Mouse (Mus musculus): ENCODE measurements at regions not wholly inside any gene's neighbourhood (a gene's known extent, or its start where the extent isn't known, plus 50 kb on each side); places are given as distances from the start of the nearest gene placed in this dataset.

- Histone ChIP-seq H3K4me1 (replicated peaks; ENCODE audit: control insufficient read depth, insufficient read depth, low read length) (peaks cover 9% of the 10 kb centered on the region; the same call in 1 of the 2 replicates), H3K9ac (replicated peaks; ENCODE audit: low read depth, low read length) (no peak overlapping the region), H3K4me2 (ENCODE audit: low read length) (no peak overlapping the region), H3K27ac (ENCODE audit: low read length) (no peak overlapping the region), H3K4me3 (replicated peaks; ENCODE audit: low read length) (no peak overlapping the region), H3K27me3 (replicated peaks; ENCODE audit: control insufficient read depth, insufficient read depth, low read length) (no peaks in the 10 kb centered on the region), H3K36me3 (ENCODE audit: control insufficient read depth, insufficient read depth) (no peaks in the 10 kb centered on the region), H3K9me3 (ENCODE audit: control insufficient read depth, low read length) (no peaks in the 10 kb centered on the region)
- WGBS, result 59% methylated on average over 8 of the region's 8 CpGs
- peak; percentile 63 for ATAC-seq
These were observed 64.6 kb upstream of the Synm start for GRCm38 (mm10) chr7:67823943-67824645.

GRCm38 (mm10) chr7:67819551-67819950 lies 60.0 kb upstream of the Synm start:
- no peak overlapping the region for H3K4me2 ChIP-seq (ENCODE audit: low read length)
- H3K4me3 ChIP-seq (replicated peaks; ENCODE audit: low read length), result no peak overlapping the region
- 95% methylated on average over 5 of the region's 5 CpGs for WGBS
- H3K36me3 ChIP-seq (ENCODE audit: control insufficient read depth, insufficient read depth), result no peaks in the 10 kb centered on the region
- H3K9ac ChIP-seq (replicated peaks; ENCODE audit: low read depth, low read length), result no peak overlapping the region
- H3K9me3 ChIP-seq (ENCODE audit: control insufficient read depth, low read length), result no peaks in the 10 kb centered on the region
- H3K4me1 ChIP-seq (replicated peaks; ENCODE audit: control insufficient read depth, insufficient read depth, low read length), result 0 out of 2 replicates have a peak, but pooled peaks cover 2% of the 10 kb centered on the region
- ATAC-seq, result no peak
- H3K27me3 ChIP-seq (replicated peaks; ENCODE audit: control insufficient read depth, insufficient read depth, low read length), result no peaks in the 10 kb centered on the region
- no peak overlapping the region for H3K27ac ChIP-seq (ENCODE audit: low read length)

GRCm38 (mm10) chr7:67817556-67817955 lies 58.0 kb upstream of the Synm start:
- Histone ChIP-seq H3K4me3 (replicated peaks; ENCODE audit: low read length) (no peak overlapping the region), H3K36me3 (ENCODE audit: control insufficient read depth, insufficient read depth) (no peaks in the 10 kb centered on the region), H3K4me2 (ENCODE audit: low read length) (no peak overlapping the region), H3K27ac (ENCODE audit: low read length) (no peak overlapping the region), H3K4me1 (replicated peaks; ENCODE audit: control insufficient read depth, insufficient read depth, low read length) (no peaks in the 10 kb centered on the region), H3K9me3 (ENCODE audit: control insufficient read depth, low read length) (no peaks in the 10 kb centered on the region), H3K27me3 (replicated peaks; ENCODE audit: control insufficient read depth, insufficient read depth, low read length) (no peaks in the 10 kb centered on the region), H3K9ac (replicated peaks; ENCODE audit: low read depth, low read length) (no peak overlapping the region)
- WGBS, result 96% methylated on average over 6 of the region's 6 CpGs
- ATAC-seq, result no peak

- WGBS, result 69% methylated on average over 9 of the region's 9 CpGs
- no peak for ATAC-seq
- no peaks in the 10 kb centered on the region for H3K27me3 ChIP-seq (replicated peaks; ENCODE audit: control insufficient read depth, insufficient read depth, low read length)
- no peak overlapping the region for H3K4me2 ChIP-seq (ENCODE audit: low read length)
- H3K36me3 ChIP-seq (ENCODE audit: control insufficient read depth, insufficient read depth), result no peaks in the 10 kb centered on the region
- H3K9ac ChIP-seq (replicated peaks; ENCODE audit: low read depth, low read length), result no peak overlapping the region
- no peak overlapping the region for H3K4me3 ChIP-seq (replicated peaks; ENCODE audit: low read length)
- H3K4me1 ChIP-seq (replicated peaks; ENCODE audit: control insufficient read depth, insufficient read depth, low read length), result no peaks in the 10 kb centered on the region
- no peaks in the 10 kb centered on the region for H3K9me3 ChIP-seq (ENCODE audit: control insufficient read depth, low read length)
- no peak overlapping the region for H3K27ac ChIP-seq (ENCODE audit: low read length)
These were observed 55.3 kb upstream of the Synm start for GRCm38 (mm10) chr7:67814861-67815260.
